ENCODE assay signal across 27 mouse cellular contexts in genomic region chr13:10952923-10953322, GRCm38 (mm10).
"Had no signal": no experiment of that assay in that cellular context is flagged by ENCODE, and none has a peak within 500 bp of the region (broad histone marks: within the 10 kb centered on the region; RNA-seq: fewer than 3 reads in every experiment).

No protein-coding gene starts in this region.

- H3K4me3 ChIP-seq: limb, embryonic 10.5 days; limb, embryonic 12.5 days; limb, embryonic 13.5 days; limb, embryonic 15.5 days; liver, embryonic 12.5 days; liver, embryonic 13.5 days; liver, embryonic 15.5 days; lung, embryonic 15.5 days; megakaryocyte, embryonic 14.5 days; midbrain, embryonic 10.5 days; midbrain, embryonic 12.5 days; midbrain, embryonic 13.5 days; midbrain, embryonic 15.5 days; myocyte had no signal

- DNase-seq: left cerebral cortex, postnatal 4 days; liver; liver, embryonic 13.5 days; liver, postnatal 0 days; lung, adult 18-20 months; lung, adult 2 months; lung, embryonic 14.5 days; lung, postnatal 10 days; lung, postnatal 14 days; lung, postnatal 36 days; lung, postnatal 4 days; midbrain, embryonic 14.5 days had no signal

- H3K4me1 ChIP-seq: limb, embryonic 10.5 days; limb, embryonic 12.5 days; limb, embryonic 13.5 days; limb, embryonic 15.5 days; liver, embryonic 12.5 days; liver, embryonic 13.5 days; liver, embryonic 15.5 days; lung, embryonic 15.5 days; megakaryocyte, embryonic 14.5 days; midbrain, embryonic 10.5 days; midbrain, embryonic 12.5 days; midbrain, embryonic 13.5 days; midbrain, embryonic 15.5 days had no signal

- H3K9me3 ChIP-seq: limb, embryonic 10.5 days; limb, embryonic 12.5 days; limb, embryonic 13.5 days; limb, embryonic 15.5 days; liver, embryonic 12.5 days; liver, embryonic 13.5 days; liver, embryonic 15.5 days; lung, embryonic 15.5 days; megakaryocyte, embryonic 14.5 days; midbrain, embryonic 10.5 days; midbrain, embryonic 12.5 days; midbrain, embryonic 13.5 days; midbrain, embryonic 15.5 days had no signal

- H3K9ac ChIP-seq: limb, embryonic 12.5 days; limb, embryonic 13.5 days; limb, embryonic 15.5 days; liver, embryonic 12.5 days; liver, embryonic 13.5 days; liver, embryonic 14.5 days; liver, embryonic 15.5 days; liver, postnatal 0 days; lung, embryonic 14.5 days; lung, embryonic 15.5 days; midbrain, embryonic 12.5 days; midbrain, embryonic 13.5 days; midbrain, embryonic 15.5 days had no signal

- H3K27me3 ChIP-seq: limb, embryonic 12.5 days; limb, embryonic 13.5 days; limb, embryonic 15.5 days; liver, embryonic 12.5 days; liver, embryonic 13.5 days; liver, embryonic 15.5 days; lung, embryonic 15.5 days; megakaryocyte, embryonic 14.5 days; midbrain, embryonic 12.5 days; midbrain, embryonic 13.5 days; midbrain, embryonic 15.5 days had no signal

- H3K36me3 ChIP-seq: limb, embryonic 10.5 days; limb, embryonic 12.5 days; limb, embryonic 13.5 days; limb, embryonic 15.5 days; liver, embryonic 12.5 days; liver, embryonic 13.5 days; liver, embryonic 15.5 days; lung, embryonic 15.5 days; midbrain, embryonic 10.5 days; midbrain, embryonic 12.5 days; midbrain, embryonic 13.5 days; midbrain, embryonic 15.5 days had no signal

- H3K27ac ChIP-seq: limb, embryonic 10.5 days; limb, embryonic 12.5 days; limb, embryonic 13.5 days; limb, embryonic 15.5 days; liver, embryonic 12.5 days; liver, embryonic 13.5 days; liver, embryonic 14.5 days; liver, embryonic 15.5 days; lung, embryonic 15.5 days; macrophage; midbrain, embryonic 10.5 days; midbrain, embryonic 12.5 days; midbrain, embryonic 13.5 days; midbrain, embryonic 15.5 days had no signal
